Mouse (Mus musculus): ENCODE measurements around the gene Kcne4. TPM values are rescaled to one million over a fixed set of nuclear protein-coding genes. Genes with fewer than 3 reads are reported as not detected.

Gene Kcne4
- not detected in 2 replicates for polyA plus RNA-seq (2012; ENCODE audit: low replicate concordance)

DNA sequence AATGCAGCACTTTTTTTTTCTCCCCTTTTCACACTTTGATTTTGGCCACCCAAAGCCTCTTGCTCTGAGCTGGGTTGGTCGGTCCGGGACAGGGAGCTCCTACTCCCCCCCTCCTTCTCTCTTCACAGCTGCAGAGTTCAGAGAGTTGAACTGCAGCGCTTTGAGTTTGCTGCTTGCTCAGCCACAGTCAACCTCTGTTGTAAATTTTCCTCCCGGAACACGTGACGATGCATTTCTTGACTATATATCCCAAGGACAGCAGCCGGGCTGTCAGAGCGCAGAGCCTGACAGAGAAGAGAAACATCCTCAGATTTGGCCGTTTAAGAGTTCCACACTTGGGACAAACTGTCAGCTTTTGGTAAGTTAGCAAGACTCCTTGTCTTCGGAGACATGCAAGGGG is at the start of gene Kcne4:
TSS of gene Kcne4 (plus strand) at position 120 of the 400 bp plus-strand sequence.

Other genes starting within 250 kb of the Kcne4 start
- 2.0 and 3.0 TPM in 2 replicates for gene Acsl3, start 158.9 kb upstream of the Kcne4 start, polyA plus RNA-seq (2012; ENCODE audit: low replicate concordance)
- 0.23 and 0.30 TPM in 2 replicates for gene Utp14b, start 158.7 kb upstream of the Kcne4 start, polyA plus RNA-seq (2012; ENCODE audit: low replicate concordance)

Measured in hematopoietic multipotent progenitor cell, adult 10-12 weeks (in vitro differentiated cells).